Mouse (Mus musculus) stomach, postnatal 0 days (tissue): ENCODE results near the gene Flot2. TPM values are rescaled to one million over a fixed set of nuclear protein-coding genes. Genes with fewer than 3 reads are reported as not detected.
"Not testable (repeated sequence)": the region's sequence is repeated elsewhere in the genome, so short reads cannot be mapped to it uniquely, and the experiment has no call there.

Experiments used
- ATAC-seq: fragments of 200-750 bp; cut with Nextera tagmentation; 2 replicates; pipeline ENCODE4 v1.8.0; 2017; ENCODE audit not compliant: low FRiP score, low TSS enrichment
- DNase-seq: peaks from one replicate; pipeline ENCODE4 v3.0.0-alpha.2; 2016; ENCODE audit warnings: low spot score
- H3K27ac ChIP-seq: fragments of 300-500 bp; sonication (generic); replicated peaks from 2 replicates; pipeline ENCODE4 v1.5.1; 2014; ENCODE audit warnings: mild to moderate bottlenecking, control low read depth
- H3K27me3 ChIP-seq: fragments of 300-500 bp; sonication (generic); 2 replicates; pipeline ENCODE4 v1.6.1; 2014; ENCODE audit warnings: low read length; ENCODE audit not compliant: control insufficient read depth, insufficient read depth
- H3K36me3 ChIP-seq: fragments of 300-500 bp; sonication (generic); 2 replicates; pipeline ENCODE4 v1.6.1; 2014; ENCODE audit warnings: low read length, mixed read lengths; ENCODE audit not compliant: control insufficient read depth, insufficient read depth
- H3K4me1 ChIP-seq: fragments of 300-500 bp; sonication (generic); replicated peaks from 2 replicates; pipeline ENCODE4 v1.6.1; 2014; ENCODE audit warnings: antibody characterized with exemption; ENCODE audit not compliant: control insufficient read depth, insufficient read depth
- H3K4me2 ChIP-seq: fragments of 300-500 bp; sonication (generic); replicated peaks from 2 replicates; pipeline ENCODE4 v1.6.1; 2014; ENCODE audit warnings: low read depth, mild to moderate bottlenecking, control low read depth, moderate library complexity
- H3K4me3 ChIP-seq: fragments of 300-500 bp; sonication (generic); 2 replicates; pipeline ENCODE4 v1.5.1; 2014; ENCODE audit warnings: low read depth, low read length, control low read depth
- H3K9ac ChIP-seq: fragments of 300-500 bp; sonication (generic); 2 replicates; pipeline ENCODE4 v1.6.1; 2014; ENCODE audit warnings: mild to moderate bottlenecking, low read length, control low read depth, mixed read lengths
- H3K9me3 ChIP-seq: fragments of 300-500 bp; sonication (generic); 2 replicates; pipeline ENCODE4 v1.6.1; 2016; ENCODE audit warnings: low read length; ENCODE audit not compliant: control insufficient read depth
- CTCF ChIP-seq: IDR thresholded peaks from 2 replicates; pipeline ENCODE4 v1.5.1; 2016; ENCODE audit warnings: antibody characterized with exemption, low read depth, mild to moderate bottlenecking, moderate library complexity
- EP300 ChIP-seq: optimal IDR thresholded peaks from 2 replicates; pipeline ENCODE3; 2016; ENCODE audit warnings: antibody characterized with exemption
- WGBS: fragments of 180-500 bp; shearing (Covaris S2); extraction: QIAGEN DNeasy Blood & Tissue Kit; methylation state at CpG from one replicate; pipeline ENCODE4 v1.1.7; 2014; 5-methylcytosine and 5-hydroxymethylcytosine counted together
- polyA plus RNA-seq: library from polyadenylated mRNA; unstranded; fragments of >200 nt; fragmentation: Nextera tagmentation; extraction: Ambion mirVana; gene quantifications from 2 replicates; pipeline ENCODE4 v1.2.1, GENCODE M21; 2015

Flot2 gene
- polyA plus RNA-seq, 1 experiment from 2014 or later, result 30.9 TPM

DNA sequence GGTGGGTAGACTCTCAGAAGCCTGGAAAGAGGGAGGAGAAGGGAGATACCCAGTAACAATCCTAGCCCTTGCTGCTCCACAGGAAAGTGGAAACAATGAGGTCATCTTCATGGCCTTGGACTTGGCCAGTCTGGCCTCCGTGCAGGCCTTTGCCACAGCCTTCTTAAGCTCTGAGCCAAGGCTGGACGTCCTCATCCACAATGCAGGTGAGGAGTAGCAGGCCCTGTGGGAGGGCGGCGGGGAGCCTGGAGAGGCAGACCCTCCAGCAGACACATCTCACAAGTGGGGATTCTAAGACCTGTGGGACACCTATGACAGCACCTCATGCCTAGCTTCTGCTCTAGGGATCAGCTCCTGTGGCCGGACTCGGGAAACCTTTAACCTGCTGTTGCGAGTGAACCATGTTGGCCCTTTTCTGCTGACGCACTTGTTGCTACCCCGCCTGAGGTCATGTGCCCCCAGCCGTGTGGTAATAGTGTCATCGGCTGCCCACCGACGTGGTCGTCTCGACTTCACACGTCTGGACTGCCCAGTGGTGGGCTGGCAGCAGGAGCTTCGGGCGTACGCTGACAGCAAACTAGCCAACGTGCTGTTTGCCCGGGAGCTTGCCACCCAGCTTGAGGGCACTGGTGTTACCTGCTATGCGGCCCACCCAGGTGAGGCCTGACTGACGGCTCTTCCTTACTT, 3.7 kb upstream of the Flot2 start:
- DNase-seq, result no peak
- 93% methylated on average over 23 of the region's 23 CpGs for WGBS
- Histone ChIP-seq H3K27ac (no peak overlapping the region), H3K4me1 (0 out of 2 replicates have a peak, but pooled peaks cover 3% of the 10 kb centered on the region), H3K27me3 (no peaks in the 10 kb centered on the region), H3K4me3 (no peak overlapping the region), H3K9ac (no peak overlapping the region), H3K36me3 (peaks cover 4% of the 10 kb centered on the region), H3K4me2 (no peak overlapping the region), H3K9me3 (no peaks in the 10 kb centered on the region)
- no peak for ATAC-seq
- TF ChIP-seq CTCF, result no peak
- no peak for TF ChIP-seq EP300

DNA sequence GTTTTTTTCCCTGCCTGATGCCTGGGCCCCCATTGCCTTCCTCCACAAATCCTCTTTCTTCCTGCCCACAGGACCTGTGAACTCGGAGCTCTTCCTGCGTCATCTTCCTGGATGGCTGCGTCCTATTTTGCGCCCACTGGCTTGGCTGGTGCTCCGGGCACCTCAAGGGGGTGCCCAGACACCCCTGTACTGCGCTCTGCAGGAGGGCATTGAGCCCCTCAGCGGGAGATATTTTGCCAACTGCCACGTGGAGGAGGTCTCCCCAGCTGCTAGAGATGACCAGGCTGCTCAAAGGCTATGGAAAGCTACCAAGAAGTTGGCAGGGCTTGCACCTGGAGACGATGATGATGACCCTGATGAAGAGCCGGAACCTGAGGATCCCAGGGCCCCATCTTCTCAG, 940 bp upstream of the Flot2 start:
- Histone ChIP-seq H3K27ac (no peak overlapping the region), H3K4me2 (no peak overlapping the region), H3K4me1 (no peaks in the 10 kb centered on the region), H3K4me3 (no peak overlapping the region), H3K9ac (no peak overlapping the region), H3K9me3 (no peaks in the 10 kb centered on the region), H3K36me3 (no peaks in the 10 kb centered on the region; the same call in 1 of the 2 replicates), H3K27me3 (no peaks in the 10 kb centered on the region)
- 85% methylated on average over 10 of the region's 10 CpGs for WGBS
- no peak for ATAC-seq
- TF ChIP-seq EP300 (no peak), CTCF (no peak)
- no peak for DNase-seq

DNA sequence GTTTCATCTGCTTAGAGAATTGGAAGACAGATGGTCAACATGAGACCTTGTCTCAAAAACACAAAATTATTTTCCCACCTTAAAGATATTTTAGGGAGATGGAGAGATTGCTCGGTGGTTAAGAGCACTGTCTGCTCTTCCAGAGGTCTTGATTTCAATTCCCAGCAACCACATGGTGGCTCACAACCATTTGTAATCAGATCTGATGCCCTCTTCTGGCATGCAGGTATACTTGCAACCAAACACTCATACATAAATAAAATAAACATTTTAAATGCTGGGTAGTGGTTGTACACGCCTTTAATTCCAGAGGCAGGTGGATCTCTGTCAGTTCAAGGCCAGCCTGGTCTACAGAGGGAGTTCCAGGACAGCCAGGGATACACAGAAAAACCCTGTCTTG, 3.1 kb downstream of the Flot2 start:
- no peaks in the 10 kb centered on the region for H3K9me3 ChIP-seq
- no peak overlapping the region for H3K4me2 ChIP-seq
- H3K27ac ChIP-seq, result no peak overlapping the region
- H3K36me3 ChIP-seq, result no peaks in the 10 kb centered on the region
- no peaks in the 10 kb centered on the region for H3K27me3 ChIP-seq
- H3K4me1 ChIP-seq, result no peaks in the 10 kb centered on the region
- 55% methylated on average over 2 of the region's 2 CpGs for WGBS
- H3K9ac ChIP-seq, result no peak overlapping the region
- TF ChIP-seq EP300 (no peak), CTCF (peak; percentile 48)
- ATAC-seq (no peak), DNase-seq (no peak)
- H3K4me3 ChIP-seq, result no peak overlapping the region

DNA sequence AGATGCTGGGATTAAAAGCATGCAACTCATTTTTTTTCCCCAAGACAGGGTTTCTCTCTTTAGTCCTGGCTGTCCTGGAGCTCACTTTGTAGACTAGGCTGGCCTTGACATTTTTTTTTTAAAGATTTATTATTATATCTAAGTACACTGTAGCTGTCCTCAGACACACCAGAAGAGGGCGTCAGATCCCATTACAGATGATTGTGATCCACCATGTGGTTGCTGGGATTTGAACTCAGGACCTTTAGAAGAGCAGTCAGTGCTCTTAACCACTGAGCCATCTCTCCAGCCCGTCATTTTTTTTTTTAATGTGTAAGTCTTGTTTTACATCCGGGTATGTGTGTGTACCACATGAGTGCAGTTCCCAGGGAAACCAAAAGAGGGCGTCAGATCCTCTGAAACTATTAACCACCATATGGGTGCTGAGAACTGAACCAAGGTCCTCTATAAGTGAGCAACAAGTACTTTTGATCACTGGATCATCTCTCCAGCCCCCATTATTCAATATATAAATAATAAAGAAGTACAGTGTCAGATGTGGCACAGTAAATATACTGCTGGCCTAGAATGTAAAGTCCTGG, 4.6 kb downstream of the Flot2 start:
- not testable (repeated sequence) for H3K9me3 ChIP-seq, H3K27me3 ChIP-seq, H3K9ac ChIP-seq, ATAC-seq, H3K4me1 ChIP-seq, DNase-seq, H3K36me3 ChIP-seq, H3K4me2 ChIP-seq, H3K4me3 ChIP-seq, H3K27ac ChIP-seq
- WGBS, result 93% methylated on average over 4 of the region's 4 CpGs

DNA sequence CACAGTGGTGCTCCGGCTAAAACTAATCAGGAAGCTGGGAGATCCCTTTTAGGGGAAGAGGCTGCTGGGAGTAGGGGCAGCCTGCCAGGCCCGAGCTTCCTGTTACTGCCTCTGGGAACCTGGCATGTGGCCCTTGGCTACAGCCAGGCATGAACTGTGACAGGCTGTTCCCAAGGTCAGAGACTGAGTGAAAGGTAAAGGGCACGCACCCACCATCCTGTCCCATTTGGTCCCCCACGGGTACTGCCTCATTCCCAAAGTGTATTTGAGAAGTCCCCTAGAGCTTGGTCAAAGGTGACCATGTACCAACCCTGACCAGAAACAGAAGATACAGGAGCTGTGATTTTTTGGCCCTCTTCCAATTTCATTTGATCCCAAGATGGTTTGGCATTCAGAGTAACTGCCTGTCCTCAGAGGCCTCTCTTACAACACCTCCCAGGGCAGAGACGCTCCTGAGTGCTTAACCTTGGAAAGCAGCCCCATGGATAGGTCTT, 7.1 kb downstream of the Flot2 start:
- peak overlapping the region; percentile 30; the same call in 1 of the 2 replicates for H3K27ac ChIP-seq
- no peak overlapping the region for H3K4me2 ChIP-seq
- H3K36me3 ChIP-seq, result no peaks in the 10 kb centered on the region
- TF ChIP-seq EP300 (no peak), CTCF (no peak)
- WGBS, result 57% methylated on average over 5 of the region's 5 CpGs
- H3K9ac ChIP-seq, result no peak overlapping the region
- no peaks in the 10 kb centered on the region for H3K4me1 ChIP-seq
- no peak; the same call in 1 of the 2 replicates for ATAC-seq
- no peaks in the 10 kb centered on the region for H3K9me3 ChIP-seq
- no peaks in the 10 kb centered on the region for H3K27me3 ChIP-seq
- peak; percentile 31 for DNase-seq
- H3K4me3 ChIP-seq, result no peak overlapping the region

DNA sequence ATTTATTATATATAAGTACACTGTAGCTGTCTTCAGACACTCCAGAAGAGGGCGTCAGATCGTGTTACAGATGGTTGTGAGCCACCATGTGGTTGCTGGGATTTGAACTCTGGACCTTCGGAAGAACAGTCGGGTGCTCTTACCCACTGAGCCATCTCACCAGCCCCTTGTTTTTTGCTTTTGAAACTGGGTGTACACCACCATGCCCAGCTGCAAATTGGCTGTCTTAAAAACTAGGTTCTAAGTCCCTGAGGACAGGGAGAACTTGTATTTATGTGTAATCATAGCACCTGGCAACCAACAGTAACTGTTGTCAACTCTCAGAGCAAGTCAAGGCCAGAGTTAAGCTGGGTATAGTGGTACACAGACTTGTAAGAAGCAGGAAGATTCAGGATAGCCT, 10.9 kb downstream of the Flot2 start:
- H3K36me3 ChIP-seq, H3K9ac ChIP-seq, H3K27me3 ChIP-seq, H3K4me1 ChIP-seq, DNase-seq, ATAC-seq, H3K4me2 ChIP-seq, H3K9me3 ChIP-seq, H3K4me3 ChIP-seq, H3K27ac ChIP-seq: not testable (repeated sequence)
- WGBS, result 86% methylated on average over 4 of the region's 4 CpGs
